Mouse (Mus musculus): ENCODE measurements around the gene Add2.
"Not testable (repeated sequence)": the region's sequence is repeated elsewhere in the genome, so short reads cannot be mapped to it uniquely, and the experiment has no call there.

The Add2 gene

DNA sequence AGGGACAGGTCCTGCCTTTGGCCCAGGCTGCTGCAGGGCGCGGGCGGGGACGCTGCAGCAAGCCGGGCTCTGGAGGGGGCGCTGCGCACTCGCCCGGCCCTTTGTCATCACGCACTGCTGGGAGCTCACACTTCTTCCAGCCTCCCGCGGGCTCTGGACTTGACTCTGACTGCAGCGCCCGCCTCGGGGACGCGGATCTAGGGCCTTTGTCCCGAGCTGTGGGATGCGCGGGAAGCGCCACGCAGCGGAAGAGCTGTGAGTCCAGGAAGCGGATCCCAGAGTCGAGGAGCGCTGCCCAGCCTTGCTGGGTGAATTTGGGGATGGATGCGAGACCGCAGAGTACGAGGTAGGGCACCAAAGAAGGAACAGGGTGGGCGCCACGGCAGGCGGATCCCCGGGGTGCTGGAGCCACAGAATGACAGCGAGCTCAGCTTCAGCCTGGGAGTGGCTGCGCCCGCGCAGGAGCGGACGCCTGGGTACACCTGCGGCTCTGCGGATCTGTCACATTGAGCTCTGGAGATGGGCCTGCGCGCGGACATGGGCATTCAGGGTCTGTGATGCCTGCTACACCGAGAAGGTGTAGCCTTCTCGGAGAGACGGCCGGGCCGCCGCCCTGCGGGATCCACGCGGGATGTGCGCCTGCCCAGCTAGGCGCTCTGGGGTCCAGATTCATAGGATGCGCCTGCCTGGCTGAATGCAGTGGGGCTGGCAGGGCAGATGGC lies at the start of gene Add2:
Gene Add2 (plus strand): TSS at position 81 of the 722 bp plus-strand sequence.
- no peak for DNase-seq (ENCODE audit: extremely low read depth, low read depth, low spot score)

DNA sequence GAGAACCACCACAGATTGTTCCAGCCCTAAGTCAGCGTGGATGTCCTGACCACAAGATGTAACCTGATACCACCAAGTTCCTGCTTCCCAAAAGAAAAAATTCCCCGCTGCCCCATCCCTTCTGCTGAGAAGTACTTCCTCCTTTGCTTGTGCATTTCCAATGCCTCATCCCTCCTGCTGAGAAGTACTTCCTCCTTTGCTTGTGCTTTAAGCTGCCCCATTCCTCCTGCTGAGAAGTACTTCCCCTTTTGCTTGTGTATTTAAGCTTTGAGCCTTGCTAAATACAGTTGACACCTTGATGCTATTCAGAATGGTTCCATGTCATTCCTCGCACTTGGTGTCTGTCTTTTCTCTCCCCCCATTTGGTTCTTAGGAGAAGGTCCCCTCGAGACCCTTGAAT lies 49.7 kb upstream of the Add2 start:
- not testable (repeated sequence) for DNase-seq (ENCODE audit: extremely low read depth, low read depth, low spot score)

DNA sequence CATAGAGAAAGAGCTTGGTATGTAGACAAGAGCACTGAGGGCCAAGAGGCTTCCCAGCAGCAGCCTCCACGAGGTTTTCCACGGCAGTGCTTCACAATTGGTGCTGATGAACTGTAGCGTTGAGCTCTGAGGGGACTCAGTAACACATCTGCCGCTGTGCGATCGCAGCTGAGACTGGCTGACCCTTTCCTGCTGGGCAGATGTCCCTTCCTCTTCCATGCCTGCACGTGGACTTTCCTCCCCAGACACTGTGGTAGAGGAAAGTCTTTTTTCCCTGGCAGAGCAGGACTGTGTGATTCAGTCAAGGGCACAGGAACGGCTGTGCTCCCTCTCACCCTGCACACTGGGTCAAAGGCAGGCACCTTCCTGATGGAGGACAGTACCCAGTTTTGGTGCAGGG lies 44.1 kb upstream of the Add2 start:
- no peak for DNase-seq (ENCODE audit: extremely low read depth, low read depth, low spot score)

DNA sequence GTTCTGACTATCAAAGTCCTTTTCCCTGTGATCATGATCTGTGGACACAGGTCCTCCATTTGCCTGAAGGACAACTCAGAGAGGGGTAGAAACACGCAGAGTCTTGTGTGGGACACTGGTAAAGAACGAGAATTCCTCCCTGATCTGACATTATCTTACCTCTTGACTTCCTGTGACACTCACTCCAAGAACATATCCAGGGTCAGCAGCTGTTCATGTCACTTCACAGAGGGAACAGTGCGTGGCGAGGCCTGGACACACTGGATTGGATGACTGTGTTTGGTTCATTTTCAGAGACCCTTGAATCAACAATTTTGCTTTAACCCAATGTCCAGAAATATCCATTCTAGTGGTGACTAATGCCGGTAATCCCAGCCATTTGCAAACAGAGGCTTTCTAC lies 38.9 kb upstream of the Add2 start:
- DNase-seq (ENCODE audit: extremely low read depth, low read depth, low spot score) = not testable (repeated sequence)

DNA sequence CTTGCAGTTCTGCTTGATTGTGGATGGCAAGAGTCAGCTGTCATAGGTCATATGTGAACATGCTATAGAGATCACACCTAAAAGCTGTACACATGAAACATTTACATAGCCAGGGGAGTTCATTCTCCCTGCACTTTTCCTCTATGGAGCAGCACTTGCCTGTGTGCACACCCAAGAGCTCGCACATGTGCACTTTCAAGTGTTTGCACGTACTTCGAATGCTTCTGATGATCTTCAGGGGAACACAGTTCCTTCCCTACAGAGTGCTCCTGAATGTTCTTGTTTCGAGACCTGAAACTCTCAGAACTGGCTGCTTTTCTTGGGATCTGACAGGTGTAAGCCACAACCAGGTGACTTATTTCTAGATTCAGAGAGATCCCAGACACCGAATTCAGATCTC lies 37.7 kb upstream of the Add2 start:
- not testable (repeated sequence) for DNase-seq (ENCODE audit: extremely low read depth, low read depth, low spot score)

DNA sequence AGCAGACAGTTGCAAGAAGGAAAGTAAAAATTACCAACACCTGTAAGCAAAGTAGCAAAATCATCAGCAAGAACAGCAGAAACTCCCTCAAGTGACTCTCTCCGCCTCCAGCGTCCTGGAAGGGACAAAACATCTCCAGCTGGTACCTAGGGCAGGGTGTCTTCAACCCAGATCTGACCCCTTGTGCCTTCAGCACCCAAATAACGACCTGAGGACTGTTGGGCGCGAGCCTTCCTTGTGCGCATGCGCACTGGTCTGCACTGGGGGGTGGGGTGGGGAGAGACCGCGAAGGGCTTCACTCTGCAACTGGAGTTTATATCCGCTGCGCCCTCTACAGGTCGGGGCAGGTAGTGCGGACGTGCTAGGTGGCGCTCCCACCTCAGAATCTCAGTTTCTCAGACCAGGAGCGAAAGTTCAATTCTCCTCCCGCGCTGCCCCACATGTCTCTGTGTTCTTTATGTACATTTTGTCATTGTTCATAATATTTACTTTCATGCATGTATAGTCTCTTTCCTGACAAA lies 25.0 kb upstream of the Add2 start:
- DNase-seq (ENCODE audit: extremely low read depth, low read depth, low spot score) = no peak

DNA sequence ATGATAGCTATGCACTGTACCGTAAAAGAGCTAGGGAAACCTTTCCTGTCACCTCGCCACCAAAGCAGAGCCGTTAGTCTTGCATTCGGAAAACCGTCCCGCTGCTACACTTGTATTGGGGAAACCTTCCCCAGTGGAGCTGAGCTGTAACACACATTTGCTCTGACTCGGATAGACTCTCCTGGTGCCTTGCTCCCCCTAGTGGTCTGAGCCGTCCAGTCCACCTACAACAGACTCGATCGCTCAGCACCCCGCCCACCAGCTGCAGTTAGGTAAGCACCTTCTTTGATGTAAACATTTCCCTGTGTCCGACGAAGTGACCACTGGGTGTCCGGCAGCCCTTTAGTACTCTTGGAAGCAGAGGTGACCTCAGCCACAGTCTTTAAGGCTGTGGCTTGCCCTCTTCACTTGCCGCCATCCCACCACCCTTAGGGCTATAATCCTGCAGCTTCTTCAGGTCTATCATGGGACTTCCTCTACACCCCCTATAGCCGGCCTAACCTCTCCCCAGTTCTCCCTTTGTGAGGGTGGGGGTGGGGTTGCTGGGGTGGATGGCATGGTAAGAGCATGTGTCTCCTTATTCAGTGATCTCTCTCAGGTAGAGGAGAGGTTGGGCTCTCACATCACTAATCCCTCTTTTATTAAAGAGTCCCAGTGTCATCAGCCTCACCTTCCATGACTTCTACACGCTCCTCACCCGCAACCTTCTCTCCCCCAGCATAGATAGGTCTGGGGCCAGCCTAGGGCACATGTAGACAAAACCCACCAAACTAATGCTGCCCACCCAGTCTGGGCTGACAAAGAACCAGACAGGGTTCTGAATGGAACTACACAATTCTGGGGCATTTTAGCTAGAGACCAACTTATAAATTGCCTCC lies 24.0 kb upstream of the Add2 start:
- peak; percentile 5 for DNase-seq (ENCODE audit: extremely low read depth, low read depth, low spot score)

DNA sequence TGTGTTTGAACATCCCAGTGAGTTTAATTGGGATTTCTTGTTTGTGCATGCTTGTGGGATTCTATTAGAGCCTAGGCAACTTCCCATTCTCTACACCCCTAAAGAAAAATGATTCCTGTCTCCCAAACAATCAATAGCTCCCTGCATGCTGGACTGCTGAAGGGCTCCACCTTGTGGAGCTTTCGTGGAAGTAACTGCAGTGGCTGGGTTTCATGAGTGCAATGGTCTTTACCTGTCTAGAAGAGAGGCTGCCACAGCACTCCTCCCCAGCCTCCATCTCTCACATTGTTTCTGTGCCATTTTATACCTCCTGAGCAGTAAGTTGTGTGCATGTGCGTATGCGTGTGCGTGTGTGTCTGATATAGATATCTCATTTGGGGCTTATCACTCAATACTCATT lies 18.5 kb upstream of the Add2 start:
- DNase-seq (ENCODE audit: extremely low read depth, low read depth, low spot score) = no peak

DNA sequence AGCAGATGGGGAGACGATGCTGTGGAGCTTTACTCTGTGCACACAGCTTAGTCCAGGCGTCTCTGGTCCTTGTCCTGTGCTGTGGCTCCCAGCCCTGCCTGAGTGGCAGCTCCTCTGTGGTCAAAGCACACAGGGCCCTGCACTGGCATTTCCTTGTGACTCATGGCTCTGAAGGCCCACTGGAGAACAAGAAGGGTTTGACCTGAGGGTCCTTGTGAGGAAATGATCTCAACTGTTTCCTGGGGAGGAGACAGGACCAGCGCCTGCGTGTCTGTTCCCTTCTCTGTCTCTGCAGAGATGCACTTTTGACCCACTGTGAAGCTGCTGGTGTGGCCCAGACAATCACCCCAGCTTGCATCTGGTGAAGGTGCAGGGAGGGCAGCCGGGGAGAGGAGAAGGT lies 13.7 kb upstream of the Add2 start:
- not testable (repeated sequence) for DNase-seq (ENCODE audit: extremely low read depth, low read depth, low spot score)

DNA sequence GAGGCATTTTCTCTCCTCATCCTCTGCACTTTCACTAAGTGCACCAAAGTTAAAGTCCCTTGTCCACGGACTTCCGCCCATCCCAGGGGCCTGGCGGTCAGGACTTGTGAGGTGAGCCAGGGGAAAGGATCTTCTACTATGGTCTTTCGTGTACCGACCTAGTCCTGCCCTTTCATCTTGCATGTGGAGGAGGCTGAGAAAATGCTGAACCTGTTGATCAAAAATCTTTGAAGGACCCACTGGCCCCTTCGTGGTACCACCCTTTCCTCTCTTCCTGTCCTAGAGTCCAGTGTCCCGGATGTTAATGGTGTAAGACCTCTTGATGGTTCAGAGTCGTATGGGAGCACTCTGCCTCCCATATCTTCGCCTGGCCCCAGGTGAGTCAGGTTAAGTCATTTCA lies 12.6 kb upstream of the Add2 start, which contains the start of gene Figla:
Gene Figla (plus strand): TSS at position 301 of the 400 bp plus-strand sequence.
- DNase-seq (ENCODE audit: extremely low read depth, low read depth, low spot score) = no peak

DNA sequence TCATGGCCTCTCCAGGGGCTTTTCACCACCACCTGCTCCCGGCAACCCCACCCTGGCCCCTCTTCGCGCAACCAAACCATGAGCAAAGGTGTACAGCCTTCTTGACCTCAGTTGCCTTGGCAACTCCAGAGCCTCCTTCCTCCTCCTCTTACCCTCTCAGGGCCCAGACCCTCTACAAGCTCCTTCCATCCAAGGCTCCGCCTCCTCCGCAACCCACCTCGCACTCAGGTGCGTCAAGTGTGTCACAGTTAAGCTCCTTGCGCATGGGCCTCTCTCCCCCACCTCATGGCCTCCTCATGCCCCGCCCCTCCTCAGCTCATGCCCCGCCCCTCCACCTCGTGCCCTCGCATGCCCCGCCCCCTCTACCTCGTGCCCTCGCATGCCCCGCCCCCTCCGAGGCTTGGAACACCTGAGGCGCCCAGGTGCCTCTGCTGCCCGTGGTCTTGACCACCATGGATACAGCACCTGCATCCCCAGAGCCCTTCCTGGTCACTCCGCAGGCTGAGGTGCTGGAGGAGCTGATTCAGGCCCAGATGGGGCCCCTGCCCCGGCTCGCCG lies 11.6 kb upstream of the Add2 start:
- no peak for DNase-seq (ENCODE audit: extremely low read depth, low read depth, low spot score)

DNA sequence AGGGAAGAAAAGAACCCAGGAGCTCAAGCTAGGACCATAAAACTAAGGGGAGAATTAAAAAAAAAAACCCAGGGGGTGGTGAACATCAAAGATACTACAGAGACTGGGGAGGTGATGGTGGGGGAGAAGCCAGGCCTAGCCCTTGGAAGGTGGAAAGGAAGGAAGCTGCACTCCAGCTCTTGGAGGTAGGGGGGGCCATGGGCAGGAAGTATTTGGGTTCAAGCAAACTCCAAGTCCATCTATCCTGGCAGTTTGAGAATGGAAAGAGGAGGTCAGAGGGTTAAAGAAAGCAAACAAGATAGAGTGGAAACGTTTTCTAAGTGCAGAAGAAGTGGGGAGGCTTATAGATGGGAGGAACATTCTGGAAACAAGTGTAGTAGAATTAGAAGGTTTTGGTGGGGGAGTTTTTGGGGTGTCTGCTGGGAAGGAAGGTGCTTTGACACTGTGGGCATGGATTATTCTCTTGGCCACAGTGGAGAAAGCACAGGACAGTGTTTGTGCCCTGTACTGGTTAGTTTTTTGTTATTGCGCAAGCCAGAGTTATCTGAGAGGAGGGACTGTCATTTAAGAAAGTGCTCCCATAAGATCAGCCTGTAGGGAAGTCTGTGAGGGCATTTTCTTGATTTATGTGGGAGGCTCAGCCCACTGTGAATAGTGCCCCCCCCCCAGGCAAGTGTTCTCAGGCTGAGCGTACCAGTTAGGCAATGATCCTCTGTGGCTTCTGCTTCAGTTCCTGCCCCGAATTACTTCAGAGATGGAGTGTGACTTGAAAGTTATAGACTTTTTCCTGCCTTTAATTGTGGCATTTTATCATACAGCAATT lies 8.9 kb upstream of the Add2 start:
- no peak for DNase-seq (ENCODE audit: extremely low read depth, low read depth, low spot score)

DNA sequence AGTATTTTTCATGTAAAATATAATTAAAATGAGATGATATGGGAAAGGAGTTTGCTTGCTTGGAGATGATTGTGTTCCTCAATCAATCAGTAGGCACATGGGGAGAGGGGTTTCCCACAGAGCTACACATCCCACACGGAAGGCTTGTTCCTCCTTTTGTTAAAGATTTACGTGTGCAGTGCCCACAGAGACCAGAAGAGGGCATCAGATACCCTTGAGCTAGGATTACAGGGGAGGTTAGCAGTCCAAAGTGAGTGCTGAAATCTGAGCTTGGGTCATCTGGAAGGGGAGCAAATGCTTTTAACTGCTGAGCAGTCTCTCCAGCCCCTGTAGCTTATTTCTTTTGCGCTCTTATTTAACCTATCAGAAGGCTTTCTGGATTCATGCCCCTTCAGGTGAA lies 7.5 kb upstream of the Add2 start:
- DNase-seq (ENCODE audit: extremely low read depth, low read depth, low spot score) = no peak

DNA sequence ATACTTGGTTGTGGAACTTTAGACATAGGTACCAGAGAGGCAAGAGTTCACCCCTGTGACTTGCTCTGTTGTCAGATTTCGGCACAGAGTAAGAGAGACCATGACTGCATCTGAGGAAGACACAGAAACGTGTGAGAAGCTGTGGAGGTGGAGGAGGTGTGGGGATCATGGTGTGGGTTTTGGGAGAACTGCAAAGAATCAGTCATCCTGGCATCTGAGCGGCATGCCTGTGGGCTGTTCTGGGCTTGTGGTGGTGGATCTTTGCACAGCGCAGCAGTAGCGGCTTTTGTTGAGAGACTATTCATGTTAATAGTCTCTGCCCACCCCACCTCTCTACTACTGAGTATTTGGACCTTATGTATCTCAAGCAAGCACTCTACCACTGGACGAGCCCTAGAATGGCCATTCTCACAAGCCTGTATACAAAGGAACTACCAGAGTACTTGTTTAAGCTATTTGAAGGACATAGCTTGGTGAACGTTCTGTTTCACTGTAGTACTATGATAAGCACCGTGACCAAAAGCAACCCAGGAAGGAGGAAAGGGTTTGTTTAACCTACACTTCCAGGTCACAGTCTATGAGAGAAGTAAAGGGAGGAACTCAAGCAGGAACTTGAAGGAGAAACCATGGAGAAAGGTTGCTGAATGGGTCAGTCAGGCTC lies 1.7 kb upstream of the Add2 start:
- DNase-seq (ENCODE audit: extremely low read depth, low read depth, low spot score) = no peak

DNA sequence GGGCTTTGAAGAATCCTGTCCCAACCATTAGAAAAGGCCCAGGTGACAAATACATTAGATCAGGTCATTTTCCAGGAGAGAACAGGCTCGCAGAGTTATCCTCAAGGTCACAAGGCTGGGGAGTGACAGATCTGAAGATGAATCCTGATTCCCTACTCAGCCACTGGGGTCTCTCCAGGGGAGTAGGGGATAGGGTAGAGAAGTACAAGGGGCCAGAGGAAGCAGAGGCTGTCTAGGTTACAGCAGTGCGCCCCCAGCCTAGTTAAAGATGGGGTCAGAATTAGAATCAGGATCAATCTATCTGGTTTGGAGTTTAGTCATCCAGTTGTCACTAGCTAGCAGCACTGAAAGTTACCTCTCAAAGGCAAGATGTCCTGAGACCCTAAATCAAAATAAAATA lies 331 bp upstream of the Add2 start:
- DNase-seq (ENCODE audit: extremely low read depth, low read depth, low spot score) = no peak

DNA sequence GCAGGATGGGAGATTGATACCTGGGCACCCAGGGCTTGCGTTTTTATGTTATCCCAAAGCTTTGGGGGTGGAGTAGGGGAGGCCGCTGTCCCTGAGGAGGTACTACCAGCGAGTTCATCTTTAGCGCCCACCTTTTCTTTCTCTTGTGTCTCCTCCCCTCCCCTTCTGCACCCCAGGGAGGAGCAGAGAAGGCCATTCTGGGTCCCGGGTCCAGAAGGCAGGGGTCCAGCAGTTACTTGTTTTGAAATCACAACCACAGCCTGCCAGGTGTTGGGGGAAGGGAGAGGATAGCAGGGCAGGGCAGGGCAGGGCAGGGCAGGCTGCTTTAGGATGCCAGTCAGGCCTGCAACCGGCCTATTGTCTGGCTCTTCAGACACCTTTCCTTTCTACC lies 837 bp downstream of the Add2 start:
- no peak for DNase-seq (ENCODE audit: extremely low read depth, low read depth, low spot score)

DNA sequence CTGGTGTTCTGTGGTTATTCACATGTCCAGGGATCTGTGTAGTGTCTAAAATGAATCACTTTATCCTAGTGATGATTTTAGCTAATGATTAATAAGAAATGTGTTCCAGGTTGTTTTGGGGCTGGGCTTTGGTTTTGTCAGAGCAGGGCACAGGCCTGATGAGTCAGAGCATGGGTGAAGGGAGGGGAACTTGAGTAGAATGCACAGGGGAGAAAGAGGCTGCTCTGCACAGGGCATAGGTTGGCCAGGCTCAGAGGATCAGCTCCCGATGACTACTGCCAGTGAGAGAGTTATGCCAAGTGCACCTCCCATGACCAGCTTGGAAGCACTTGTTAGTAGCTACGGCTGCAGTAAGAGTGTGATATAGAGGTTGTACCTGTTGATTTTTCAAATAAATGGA lies 3.0 kb downstream of the Add2 start:
- no peak for DNase-seq (ENCODE audit: extremely low read depth, low read depth, low spot score)

DNA sequence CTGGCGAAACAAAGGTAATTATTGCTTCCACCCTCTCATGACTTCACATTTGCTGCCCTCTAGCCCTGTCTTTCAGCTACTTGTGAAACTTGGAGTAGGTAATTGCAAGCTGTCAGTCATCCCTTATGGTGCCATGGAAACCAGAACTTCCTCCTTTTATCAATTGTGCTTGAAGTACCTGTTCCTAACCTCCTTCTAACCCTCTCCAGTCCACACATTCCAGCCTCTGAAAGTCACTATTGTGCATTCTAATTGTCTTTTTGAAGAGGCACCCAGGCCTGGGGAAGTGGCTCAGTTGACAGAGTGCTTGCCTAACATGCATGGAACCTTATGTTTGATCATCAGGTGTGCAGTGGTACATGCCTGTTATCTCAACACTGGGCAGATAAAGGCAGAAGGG lies 5.2 kb downstream of the Add2 start:
- no peak for DNase-seq (ENCODE audit: extremely low read depth, low read depth, low spot score)

DNA sequence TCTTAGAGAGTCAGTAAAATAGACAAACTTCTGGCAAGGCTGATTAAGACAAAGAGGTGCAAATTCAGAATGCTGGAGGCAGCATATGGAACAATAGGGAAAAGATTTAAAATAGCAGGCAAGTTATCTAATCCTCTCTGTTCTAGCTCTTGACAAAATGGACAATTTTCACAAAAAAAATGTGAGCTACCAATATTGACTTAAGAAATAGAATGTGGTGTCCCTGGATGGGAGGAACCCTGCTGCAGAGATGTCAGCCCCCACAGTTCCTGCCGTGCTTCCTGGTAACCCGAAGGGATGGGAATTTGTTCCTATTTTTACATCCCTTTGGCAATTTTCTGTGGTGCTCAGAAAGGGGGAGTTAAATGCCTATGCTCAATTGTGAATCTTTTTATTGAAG lies 10.4 kb downstream of the Add2 start:
- DNase-seq (ENCODE audit: extremely low read depth, low read depth, low spot score) = no peak

DNA sequence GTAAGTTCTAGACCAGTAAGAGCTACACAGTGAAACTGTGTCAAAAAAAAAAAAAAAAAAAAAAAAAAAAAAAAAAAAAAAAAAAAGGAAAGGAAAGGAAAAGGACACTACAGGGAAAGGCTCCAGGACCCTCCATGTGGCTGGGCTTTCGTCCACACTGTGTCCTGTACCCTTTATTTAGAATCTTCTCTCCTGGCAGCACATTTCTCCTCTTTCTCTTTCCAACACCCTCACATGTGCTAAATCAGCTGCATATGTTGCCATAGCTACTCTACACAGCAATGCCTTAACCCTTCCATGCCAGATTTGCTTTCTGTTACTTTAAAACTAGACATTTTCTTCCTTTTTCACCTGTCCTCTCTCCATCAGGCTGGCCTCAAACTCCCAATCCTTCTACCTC lies 11.7 kb downstream of the Add2 start:
- no peak for DNase-seq (ENCODE audit: extremely low read depth, low read depth, low spot score)

Data from fat pad, adult 2 months (tissue).